Mouse (Mus musculus): ENCODE results near the gene Pebp1.

DNA sequence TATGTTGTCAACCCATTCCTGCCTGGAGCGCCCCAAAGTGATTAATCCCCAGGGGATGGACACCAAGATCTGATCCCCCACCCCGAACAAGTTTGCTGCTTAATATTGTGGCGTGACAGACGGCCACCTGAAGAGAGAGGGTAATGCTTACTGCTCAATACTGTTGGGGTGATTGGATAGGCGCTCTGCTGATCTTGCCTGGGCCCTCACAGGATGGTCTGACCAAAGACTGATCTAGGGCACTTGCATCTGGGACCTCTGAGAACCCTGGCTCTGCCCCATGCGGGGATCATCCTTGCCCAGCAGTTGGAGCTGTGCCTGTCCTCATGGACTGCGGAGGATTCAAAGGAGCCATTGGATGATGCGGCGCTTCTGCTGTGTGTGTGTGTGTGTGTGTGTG lies 36.3 kb upstream of the Pebp1 start:
- TF ChIP-seq CTCF (IDR thresholded peaks at IDR 0.05; ENCODE audit: borderline replicate concordance, insufficient read depth, low read length) (no peak), POLR2A (IDR thresholded peaks at IDR 0.05; ENCODE audit: low read depth, low read length) (no peak)
